In genomic region chr16:89831172-89831571, GRCm38 (mm10) we compare ENCODE assay signal across 9 mouse cellular contexts.
DNase-seq lines count a peak whose midpoint lies in the region; ATAC-seq and TF ChIP-seq lines count a peak whose summit lies in the region.
"Had no signal": no experiment of that assay in that cellular context is flagged by ENCODE, and none has a peak within 500 bp of the region (broad histone marks: within the 10 kb centered on the region; RNA-seq: fewer than 3 reads in every experiment).

No protein-coding gene starts in this region.

- H3K4me1 ChIP-seq in embryonic facial prominence, embryonic 14.5 days (ENCODE audit: control insufficient read depth, insufficient read depth, low read length): no peaks in the 10 kb centered on the region; the same call in 1 of the 2 replicates
- peaks cover 16% of the 10 kb centered on the region for H3K4me1 ChIP-seq in lung, adult 2 months (ENCODE audit: control insufficient read depth, insufficient read depth, low read length)
- no peaks in the 10 kb centered on the region for H3K4me1 ChIP-seq in small intestine, adult 2 months (ENCODE audit: control insufficient read depth, insufficient read depth, insufficient read length, low read length)

- no peaks in the 10 kb centered on the region for H3K27me3 ChIP-seq in embryonic facial prominence, embryonic 14.5 days (replicated peaks; ENCODE audit: control insufficient read depth, insufficient read depth, low read length)
- H3K27me3 ChIP-seq in small intestine, adult 2 months (ENCODE audit: control insufficient read depth, insufficient read depth, low read length): no peaks in the 10 kb centered on the region
- H3K27me3 ChIP-seq: megakaryocyte, embryonic 14.5 days had no signal

- WGBS in embryonic facial prominence, embryonic 14.5 days: 50% methylated on average over 10 of the region's 10 CpGs
- 19% methylated on average over 10 of the region's 10 CpGs for WGBS in lung, adult 2 months
- WGBS in small intestine, adult 2 months: 57% methylated on average over 10 of the region's 10 CpGs

- H3K4me2 ChIP-seq in embryonic facial prominence, embryonic 14.5 days (ENCODE audit: low read depth, low read length): no peak overlapping the region

- peak; percentile 29 for DNase-seq in ovary, postnatal 14 days (ENCODE audit: low spot score)
- no peak for DNase-seq in ovary, postnatal 10 days (ENCODE audit: low spot score)
- peak; percentile 75 for DNase-seq in embryonic facial prominence, embryonic 14.5 days (ENCODE audit: low spot score)
- DNase-seq in heart, postnatal 4 days: peak; percentile 61
- peak; percentile 33 for DNase-seq in lung, adult 2 months

- no peak overlapping the region for H3K27ac ChIP-seq in embryonic facial prominence, embryonic 14.5 days (replicated peaks; ENCODE audit: low read depth, low read length)
- H3K27ac ChIP-seq in small intestine, adult 2 months (ENCODE audit: insufficient read depth, low read depth, low read length): no peak overlapping the region

- peaks cover 12% of the 10 kb centered on the region; the same call in 1 of the 2 replicates for H3K36me3 ChIP-seq in embryonic facial prominence, embryonic 14.5 days (ENCODE audit: control insufficient read depth, insufficient read depth, low read length)
- H3K36me3 ChIP-seq in small intestine, adult 2 months (ENCODE audit: control insufficient read depth, insufficient read depth, low read length): no peaks in the 10 kb centered on the region

- ATAC-seq in activated CD4-positive, CD25-positive, alpha-beta regulatory T cell, adult 4 months: peak; percentile 22
- ATAC-seq in embryonic facial prominence, embryonic 14.5 days (ENCODE audit: low read depth): no peak

- no peak for TF ChIP-seq POLR2A in lung, adult 2 months (IDR thresholded peaks at IDR 0.05; ENCODE audit: borderline replicate concordance, extremely low read depth, low read depth, low read length)
- TF ChIP-seq POLR2A in small intestine, adult 2 months (IDR thresholded peaks at IDR 0.05; ENCODE audit: low read depth, low read length): no peak

- no peak overlapping the region for H3K9ac ChIP-seq in embryonic facial prominence, embryonic 14.5 days (ENCODE audit: low read depth, low read length)

- no peak overlapping the region for H3K4me3 ChIP-seq in embryonic facial prominence, embryonic 14.5 days (ENCODE audit: low read depth, low read length)
- peak overlapping the region; percentile 13 for H3K4me3 ChIP-seq in lung, adult 2 months (replicated peaks; ENCODE audit: extremely low read depth, low read depth, low read length)
- H3K4me3 ChIP-seq in small intestine, adult 2 months (ENCODE audit: low read depth, low read length): no peak overlapping the region
- H3K4me3 ChIP-seq: erythroblast, embryonic 14.5 days had no signal

- TF ChIP-seq CTCF in lung, adult 2 months (IDR thresholded peaks at IDR 0.05; ENCODE audit: insufficient read depth, low read length): peak; percentile 60
- TF ChIP-seq CTCF in small intestine, adult 2 months (IDR thresholded peaks at IDR 0.05; ENCODE audit: extremely low read depth, insufficient read length, insufficient replicate concordance, low read depth, low read length): 0 out of 2 replicates have a peak, but pooled peaks have one; percentile 19

- H3K9me3 ChIP-seq in embryonic facial prominence, embryonic 14.5 days (ENCODE audit: control insufficient read depth, low read length): no peaks in the 10 kb centered on the region
- H3K9me3 ChIP-seq: megakaryocyte, embryonic 14.5 days had no signal
